Mouse (Mus musculus): Measurements from ENCODE around the gene Hyal5.

- TF ChIP-seq CTCF (IDR thresholded peaks at IDR 0.05; ENCODE audit: extremely low read depth, insufficient read depth, insufficient read length, insufficient replicate concordance) (no peak), POLR2A (IDR thresholded peaks at IDR 0.05; ENCODE audit: low read depth, low read length) (no peak)
These were observed 67.4 kb downstream of the Hyal5 start for GRCm38 (mm10) chr6:24925076-24925785.
